In genomic region chr14:39155462-39155861, GRCm38 (mm10) we compare ENCODE assay signal across 23 mouse cellular contexts.
"Had no signal": no experiment of that assay in that cellular context is flagged by ENCODE, and none has a peak within 500 bp of the region (broad histone marks: within the 10 kb centered on the region; RNA-seq: fewer than 3 reads in every experiment).

No protein-coding gene starts in this region.

- H3K9me3 ChIP-seq: intestine, embryonic 15.5 days; kidney, embryonic 15.5 days; limb, embryonic 10.5 days; limb, embryonic 13.5 days; liver, embryonic 12.5 days; liver, embryonic 15.5 days; lung, embryonic 15.5 days; megakaryocyte, embryonic 14.5 days; midbrain, embryonic 10.5 days; midbrain, embryonic 13.5 days; stomach, embryonic 15.5 days had no signal

- H3K27ac ChIP-seq: intestine, embryonic 15.5 days; kidney, embryonic 15.5 days; limb, embryonic 10.5 days; limb, embryonic 13.5 days; liver, embryonic 12.5 days; liver, embryonic 15.5 days; lung, embryonic 15.5 days; midbrain, embryonic 10.5 days; midbrain, embryonic 13.5 days; stomach, embryonic 15.5 days had no signal

- H3K4me3 ChIP-seq: intestine, embryonic 15.5 days; kidney, embryonic 15.5 days; limb, embryonic 10.5 days; limb, embryonic 13.5 days; liver, embryonic 12.5 days; liver, embryonic 15.5 days; lung, embryonic 15.5 days; megakaryocyte, embryonic 14.5 days; midbrain, embryonic 10.5 days; midbrain, embryonic 13.5 days; stomach, embryonic 15.5 days had no signal

- H3K27me3 ChIP-seq: intestine, embryonic 15.5 days; kidney, embryonic 15.5 days; limb, embryonic 13.5 days; liver, embryonic 12.5 days; liver, embryonic 15.5 days; lung, embryonic 15.5 days; megakaryocyte, embryonic 14.5 days; midbrain, embryonic 13.5 days; stomach, embryonic 15.5 days had no signal

- DNase-seq: kidney, adult 11 months; kidney, adult 8-10 months; kidney, postnatal 10 days; kidney, postnatal 36 days; liver; lung, adult 18-20 months; lung, postnatal 10 days; lung, postnatal 36 days; right cerebral cortex, postnatal 14 days; spleen, adult 18-20 months; thymus, adult 18-20 months; thymus, postnatal 36 days had no signal

- H3K4me1 ChIP-seq: intestine, embryonic 15.5 days; kidney, embryonic 15.5 days; limb, embryonic 10.5 days; limb, embryonic 13.5 days; liver, embryonic 12.5 days; liver, embryonic 15.5 days; lung, embryonic 15.5 days; megakaryocyte, embryonic 14.5 days; midbrain, embryonic 10.5 days; midbrain, embryonic 13.5 days; stomach, embryonic 15.5 days had no signal

- H3K36me3 ChIP-seq: intestine, embryonic 15.5 days; kidney, embryonic 15.5 days; limb, embryonic 10.5 days; limb, embryonic 13.5 days; liver, embryonic 12.5 days; liver, embryonic 15.5 days; lung, embryonic 15.5 days; midbrain, embryonic 10.5 days; midbrain, embryonic 13.5 days; stomach, embryonic 15.5 days had no signal

- H3K4me2 ChIP-seq: intestine, embryonic 15.5 days; kidney, embryonic 15.5 days; limb, embryonic 13.5 days; liver, embryonic 12.5 days; liver, embryonic 15.5 days; lung, embryonic 15.5 days; midbrain, embryonic 13.5 days; stomach, embryonic 15.5 days had no signal

- H3K9ac ChIP-seq: intestine, embryonic 15.5 days; kidney, embryonic 15.5 days; limb, embryonic 13.5 days; liver, embryonic 12.5 days; liver, embryonic 15.5 days; lung, embryonic 15.5 days; midbrain, embryonic 13.5 days; stomach, embryonic 15.5 days had no signal

- ATAC-seq: intestine, embryonic 15.5 days; liver, embryonic 12.5 days; midbrain, embryonic 13.5 days had no signal
